In the genomic region with DNA sequence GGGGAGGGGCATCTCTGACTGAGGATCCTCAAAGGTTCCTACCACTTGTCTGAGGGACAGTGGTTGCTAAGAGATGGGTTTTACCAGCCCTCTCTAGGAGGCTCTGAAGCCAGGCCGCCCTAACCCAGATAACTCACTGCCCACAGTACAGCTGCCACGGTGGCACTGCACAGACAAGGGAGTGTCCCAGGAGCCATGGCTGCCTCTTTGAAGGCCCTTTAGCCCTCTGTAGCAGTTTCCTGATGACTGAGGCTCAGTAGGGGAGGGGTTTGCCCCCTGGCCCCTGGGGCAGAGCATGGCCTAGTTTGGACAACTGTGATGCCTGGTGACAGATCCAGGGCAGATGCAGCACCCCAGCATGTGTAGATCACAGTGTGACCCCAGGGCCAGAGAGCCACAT, we compare ENCODE assay signal across 22 mouse cellular contexts. TPM values are rescaled to one million over a fixed set of nuclear protein-coding genes. Genes with fewer than 3 reads are reported as not detected.
DNase-seq lines count a peak whose midpoint lies in the region; ATAC-seq and TF ChIP-seq lines count a peak whose summit lies in the region.
"Had no signal": no experiment of that assay in that cellular context is flagged by ENCODE, and none has a peak within 500 bp of the region (broad histone marks: within the 10 kb centered on the region; RNA-seq: fewer than 3 reads in every experiment).

No protein-coding gene starts in this region.

- in situ Hi-C loops in ES-E14 (cut with MboI; ENCODE audit: low sequenced_read_pairs in 2 of 2, unreplicated experiment in 2 of 2), result no loop called here

- no peak overlapping the region for H3K9ac ChIP-seq in hindbrain, embryonic 11.5 days (ENCODE audit: low read depth, low read length)
- H3K9ac ChIP-seq in ES-E14 (ENCODE audit: insufficient read depth, low read depth, low read length, poor library complexity, severe bottlenecking), result no peak overlapping the region
- H3K9ac ChIP-seq in embryonic facial prominence, embryonic 15.5 days, result no peak overlapping the region
- H3K9ac ChIP-seq: embryonic facial prominence, embryonic 12.5 days; liver, embryonic 12.5 days; lung, embryonic 15.5 days had no signal

- no peak overlapping the region for H3K4me2 ChIP-seq in hindbrain, embryonic 11.5 days (replicated peaks; ENCODE audit: low read depth, low read length)
- no peak overlapping the region for H3K4me2 ChIP-seq in embryonic facial prominence, embryonic 15.5 days (replicated peaks)
- H3K4me2 ChIP-seq: embryonic facial prominence, embryonic 12.5 days; liver, embryonic 12.5 days; lung, embryonic 15.5 days had no signal

- peaks cover 37% of the 10 kb centered on the region for H3K27me3 ChIP-seq in hindbrain, embryonic 10.5 days (ENCODE audit: insufficient read depth, poor library complexity, severe bottlenecking)
- peaks cover 2% of the 10 kb centered on the region; the same call in 1 of the 2 replicates for H3K27me3 ChIP-seq in hindbrain, embryonic 11.5 days (ENCODE audit: control insufficient read depth, insufficient read depth, low read length)
- H3K27me3 ChIP-seq in megakaryocyte, embryonic 14.5 days (replicated peaks), result peaks cover 35% of the 10 kb centered on the region
- no peaks in the 10 kb centered on the region for H3K27me3 ChIP-seq in embryonic facial prominence, embryonic 15.5 days
- H3K27me3 ChIP-seq: lung, embryonic 15.5 days had no signal

- H3K4me1 ChIP-seq in hindbrain, embryonic 10.5 days (replicated peaks), result peaks cover 25% of the 10 kb centered on the region
- no peaks in the 10 kb centered on the region; the same call in 1 of the 2 replicates for H3K4me1 ChIP-seq in hindbrain, embryonic 11.5 days (replicated peaks; ENCODE audit: control insufficient read depth, insufficient read depth, low read length)
- H3K4me1 ChIP-seq in megakaryocyte, embryonic 14.5 days, result peaks cover 36% of the 10 kb centered on the region
- peaks cover 4 to 16% of the 10 kb centered on the region in 2 experiments; a peak in 3 of 4 replicates for H3K4me1 ChIP-seq in ES-E14 (ENCODE audit: control insufficient read depth in 2 of 2, insufficient read depth in 2 of 2, low read length in 2 of 2, poor library complexity in 1 of 2)
- H3K4me1 ChIP-seq in embryonic facial prominence, embryonic 15.5 days, result peaks cover 14% of the 10 kb centered on the region

- no peak overlapping the region for H3K4me3 ChIP-seq in hindbrain, embryonic 10.5 days
- H3K4me3 ChIP-seq in hindbrain, embryonic 11.5 days (ENCODE audit: low read depth, low read length), result no peak overlapping the region
- peak overlapping the region; percentile 38 for H3K4me3 ChIP-seq in megakaryocyte, embryonic 14.5 days (replicated peaks)
- no peak overlapping the region for H3K4me3 ChIP-seq in ES-E14 (ENCODE audit: insufficient read depth in 1 of 2, low read depth in 1 of 2, low read length in 2 of 2, poor library complexity in 1 of 2, severe bottlenecking in 1 of 2)
- H3K4me3 ChIP-seq in embryonic facial prominence, embryonic 15.5 days (replicated peaks), result no peak overlapping the region
- H3K4me3 ChIP-seq: embryonic facial prominence, embryonic 12.5 days; heart, embryonic 10.5 days; liver, embryonic 12.5 days; lung, embryonic 15.5 days had no signal

- no peaks in the 10 kb centered on the region for H3K36me3 ChIP-seq in hindbrain, embryonic 10.5 days
- H3K36me3 ChIP-seq in hindbrain, embryonic 11.5 days (ENCODE audit: control insufficient read depth, insufficient read depth, low read length), result no peaks in the 10 kb centered on the region
- no peaks in the 10 kb centered on the region for H3K36me3 ChIP-seq in megakaryocyte, embryonic 14.5 days (replicated peaks; ENCODE audit: low read length)
- no peaks in the 10 kb centered on the region for H3K36me3 ChIP-seq in ES-E14 (ENCODE audit: control insufficient read depth, insufficient read depth, low read length, poor library complexity, severe bottlenecking)
- H3K36me3 ChIP-seq in embryonic facial prominence, embryonic 15.5 days, result no peaks in the 10 kb centered on the region
- H3K36me3 ChIP-seq: embryonic facial prominence, embryonic 12.5 days; G1E; heart, embryonic 10.5 days; liver, embryonic 12.5 days; lung, embryonic 15.5 days had no signal

- ATAC-seq in hindbrain, embryonic 11.5 days (ENCODE audit: low FRiP score), result no peak
- no peak for ATAC-seq in megakaryocyte, adult 5-6 weeks (ENCODE audit: poor library complexity, severe bottlenecking)
- peak; percentile 52; the same call in 1 of the 2 replicates for ATAC-seq in embryonic facial prominence, embryonic 15.5 days (ENCODE audit: insufficient number of reproducible peaks, low FRiP score, low TSS enrichment, low read depth)
- ATAC-seq: liver, embryonic 12.5 days had no signal

- H3K27ac ChIP-seq in hindbrain, embryonic 10.5 days, result peak overlapping the region; percentile 56
- no peak overlapping the region for H3K27ac ChIP-seq in hindbrain, embryonic 11.5 days (ENCODE audit: low read depth, low read length)
- H3K27ac ChIP-seq in ES-E14 (ENCODE audit: insufficient read depth, low read depth, low read length, poor library complexity, severe bottlenecking), result peak overlapping the region; percentile 13; the same call in 1 of the 2 replicates
- no peak overlapping the region for H3K27ac ChIP-seq in embryonic facial prominence, embryonic 15.5 days (replicated peaks)
- H3K27ac ChIP-seq: embryonic facial prominence, embryonic 12.5 days; heart, embryonic 10.5 days; liver, embryonic 12.5 days; lung, embryonic 15.5 days; macrophage had no signal

- no peak for DNase-seq in hindbrain, embryonic 10.5 days (ENCODE audit: low spot score)
- no peak for DNase-seq in hindbrain, embryonic 11.5 days (ENCODE audit: low spot score)
- DNase-seq in ES-E14 (ENCODE audit: low read depth, low spot score), result no peak
- DNase-seq in ovary, postnatal 14 days (ENCODE audit: low spot score), result no peak
- DNase-seq in embryo, embryonic 9.5 days (ENCODE audit: extremely low spot score), result no peak
- DNase-seq: cerebellum, adult 11 months; heart, postnatal 10 days; kidney, adult 18-20 months; kidney, postnatal 4 days; right cerebral cortex, postnatal 14 days; thymus, postnatal 25 days had no signal

- H3K9me3 ChIP-seq in hindbrain, embryonic 10.5 days, result peaks cover 14% of the 10 kb centered on the region
- no peaks in the 10 kb centered on the region for H3K9me3 ChIP-seq in hindbrain, embryonic 11.5 days (ENCODE audit: control insufficient read depth, low read length)
- H3K9me3 ChIP-seq in megakaryocyte, embryonic 14.5 days, result peaks cover 38% of the 10 kb centered on the region
- H3K9me3 ChIP-seq in ES-E14 (ENCODE audit: control insufficient read depth, insufficient read depth, low read depth, low read length), result 0 out of 2 replicates have a peak, but pooled peaks cover 2% of the 10 kb centered on the region
- no peaks in the 10 kb centered on the region for H3K9me3 ChIP-seq in embryonic facial prominence, embryonic 15.5 days (replicated peaks)
- H3K9me3 ChIP-seq: embryonic facial prominence, embryonic 12.5 days; lung, embryonic 15.5 days had no signal

- WGBS in hindbrain, embryonic 10.5 days, result 65% methylated on average over 2 of the region's 2 CpGs
- 89% methylated on average over 2 of the region's 2 CpGs for WGBS in hindbrain, embryonic 11.5 days
- 58% methylated on average over 2 of the region's 2 CpGs for WGBS in embryonic facial prominence, embryonic 15.5 days

TF ChIP-seq in ES-E14, 5 proteins besides CTCF, POLR2A, EP300 and RAD21:
- TF ChIP-seq CHD2 (IDR thresholded peaks at IDR 0.05; ENCODE audit: low read depth, low read length) (no peak), ZC3H11A (IDR thresholded peaks at IDR 0.05; ENCODE audit: borderline replicate concordance, low read depth, low read length) (no peak), ZNF384 (IDR thresholded peaks at IDR 0.05; ENCODE audit: low read depth, low read length) (no peak), MAFK (IDR thresholded peaks at IDR 0.05; ENCODE audit: insufficient read depth, low read depth, low read length) (no peak), HCFC1 (IDR thresholded peaks at IDR 0.05; ENCODE audit: borderline replicate concordance, insufficient read depth, low read length) (no peak)

RNA-seq across cellular contexts. Expression of a gene that starts 27.9 kb away (rescaled TPM):
- polyA plus RNA-seq in hindbrain, embryonic 10.5 days (2016; fragmentation: Nextera tagmentation; extraction: Ambion mirVana), result 0.13 and 0.31 TPM in 2 replicates
- polyA plus RNA-seq in hindbrain, embryonic 11.5 days (2014; fragmentation: Nextera tagmentation; extraction: Ambion mirVana), result 0.17 TPM in 1 of 2 replicates, not detected in the other
- polyA plus RNA-seq in megakaryocyte, embryonic 14.5 days (2012; ENCODE audit: insufficient read depth, low replicate concordance), result 1.4 and 2.3 TPM in 2 replicates
- total RNA-seq in megakaryocyte, adult 5-6 weeks (2015), result not detected in 2 replicates
- total RNA-seq in megakaryocyte, adult 5-6 weeks (2017), result not detected in 2 replicates
- 0.53 TPM in 1 of 2 replicates, not detected in the other for total RNA-seq in ES-E14 (2012; rRNA removed)
- polyA plus RNA-seq in embryonic facial prominence, embryonic 15.5 days (2015; fragmentation: Nextera tagmentation; extraction: Ambion mirVana), result 0.35 and 0.95 TPM in 2 replicates
- total RNA-seq: G1E; layer of hippocampus, postnatal 25 days had no signal
- polyA plus RNA-seq: C2C12; liver, embryonic 12.5 days; macrophage had no signal

RNA-seq across cellular contexts. Expression of a gene that starts 45.5 kb away (rescaled TPM):
- 3.4 and 3.6 TPM in 2 replicates for polyA plus RNA-seq in hindbrain, embryonic 10.5 days (2016; fragmentation: Nextera tagmentation; extraction: Ambion mirVana)
- 3.5 and 3.7 TPM in 2 replicates for polyA plus RNA-seq in hindbrain, embryonic 11.5 days (2014; fragmentation: Nextera tagmentation; extraction: Ambion mirVana)
- 0.36 and 1.00 TPM in 2 replicates for polyA plus RNA-seq in megakaryocyte, embryonic 14.5 days (2012; ENCODE audit: insufficient read depth, low replicate concordance)
- 0.87 and 1.2 TPM in 2 replicates for total RNA-seq in megakaryocyte, adult 5-6 weeks (2015)
- 0.44 and 0.61 TPM in 2 replicates for total RNA-seq in megakaryocyte, adult 5-6 weeks (2017)
- 7.9 and 8.8 TPM in 2 replicates for total RNA-seq in ES-E14 (2012; rRNA removed)
- 5.2 and 5.3 TPM in 2 replicates for polyA plus RNA-seq in embryonic facial prominence, embryonic 15.5 days (2015; fragmentation: Nextera tagmentation; extraction: Ambion mirVana)
- polyA plus RNA-seq: C2C12, G1E had no signal

Comparison
In these comparisons a context has a peak if more than half of its experiments do, and no peak if none do; other contexts are left out.
1. H3K27ac ChIP-seq: peak in hindbrain, embryonic 10.5 days (single experiment) and ES-E14 (single experiment); none in hindbrain, embryonic 11.5 days (single experiment) and embryonic facial prominence, embryonic 15.5 days (single experiment).